Mouse (Mus musculus) heart, postnatal 0 days (tissue): ENCODE data around the gene Ccn6.

Experiments used
- CTCF ChIP-seq: IDR thresholded peaks from 2 replicates; pipeline ENCODE4 v1.5.1; 2016; ENCODE audit warnings: antibody characterized with exemption, control low read depth, low read depth
- EP300 ChIP-seq: IDR thresholded peaks from 2 replicates; pipeline ENCODE4 v1.6.1; 2016; ENCODE audit warnings: antibody characterized with exemption, low read depth

GRCm38 (mm10) chr10:39172540-39172931, 8.9 kb upstream of the Ccn6 start:
- TF ChIP-seq CTCF = no peak
- TF ChIP-seq EP300 = no peak
